Mouse (Mus musculus) layer of hippocampus, adult 11-12 months (tissue): ENCODE results near the gene Mgat3.
A peak's percentile ranks its signal among the peaks of the same experiment; 100 is the strongest.

Experiments used
- DNase-seq: peaks from one replicate; pipeline ENCODE4 v3.0.0; 2022; ENCODE audit warnings: low spot score

Mgat3 gene

GRCm38 (mm10) chr15:80149517-80149916, 24.0 kb upstream of the Mgat3 start:
- no peak for DNase-seq

GRCm38 (mm10) chr15:80152663-80153062, 20.9 kb upstream of the Mgat3 start:
- no peak for DNase-seq

- no peak for DNase-seq
Observed at GRCm38 (mm10) chr15:80153757-80154156, 19.8 kb upstream of the Mgat3 start.

GRCm38 (mm10) chr15:80155707-80156106, 17.8 kb upstream of the Mgat3 start:
- DNase-seq, result no peak

GRCm38 (mm10) chr15:80157197-80157943, 16.2 kb upstream of the Mgat3 start:
- no peak for DNase-seq

- no peak for DNase-seq
Observed at GRCm38 (mm10) chr15:80158001-80158706, 15.4 kb upstream of the Mgat3 start.

- DNase-seq, result no peak
Observed at GRCm38 (mm10) chr15:80158707-80159090, 14.8 kb upstream of the Mgat3 start.

GRCm38 (mm10) chr15:80159286-80159901, 14.1 kb upstream of the Mgat3 start:
- DNase-seq, result no peak

- DNase-seq, result no peak
Observed at GRCm38 (mm10) chr15:80160223-80160622, 13.3 kb upstream of the Mgat3 start.

GRCm38 (mm10) chr15:80160726-80161125, 12.8 kb upstream of the Mgat3 start:
- DNase-seq, result no peak

- no peak for DNase-seq
Observed at GRCm38 (mm10) chr15:80161199-80161598, 12.3 kb upstream of the Mgat3 start.

GRCm38 (mm10) chr15:80162401-80162964, 11.0 kb upstream of the Mgat3 start:
- DNase-seq, result no peak

GRCm38 (mm10) chr15:80163274-80163673, 10.2 kb upstream of the Mgat3 start:
- DNase-seq, result peak; percentile 64

GRCm38 (mm10) chr15:80163716-80164115, 9.8 kb upstream of the Mgat3 start:
- no peak for DNase-seq

GRCm38 (mm10) chr15:80165396-80165795, 8.1 kb upstream of the Mgat3 start:
- DNase-seq, result no peak

GRCm38 (mm10) chr15:80169484-80169883, 4.0 kb upstream of the Mgat3 start:
- no peak for DNase-seq

- no peak for DNase-seq
Observed at GRCm38 (mm10) chr15:80170357-80170756, 3.2 kb upstream of the Mgat3 start.

GRCm38 (mm10) chr15:80171286-80171685, 2.2 kb upstream of the Mgat3 start:
- no peak for DNase-seq

GRCm38 (mm10) chr15:80171791-80172190, 1.7 kb upstream of the Mgat3 start:
- no peak for DNase-seq

- DNase-seq, result peak; percentile 52
Observed at GRCm38 (mm10) chr15:80173781-80174597, 468 bp downstream of the Mgat3 start.

- DNase-seq, result no peak
Observed at GRCm38 (mm10) chr15:80174598-80174875, 1.0 kb downstream of the Mgat3 start.

GRCm38 (mm10) chr15:80175316-80175715, 1.8 kb downstream of the Mgat3 start:
- no peak for DNase-seq
